Mouse (Mus musculus) brain, embryonic 14.5 days (tissue): ENCODE results near the gene Trappc12.

ENCODE experiments used
- CTCF ChIP-seq: fragments of 200-500 bp; IDR thresholded peaks from 2 replicates; pipeline ENCODE4 v1.5.1; 2012; ENCODE audit warnings: inconsistent platforms, mild to moderate bottlenecking, moderate library complexity, borderline replicate concordance; ENCODE audit not compliant: insufficient read depth, insufficient read length; ENCODE audit errors: extremely low read depth
- POLR2A ChIP-seq: fragments of 200-500 bp; IDR thresholded peaks from 2 replicates; pipeline ENCODE4 v1.6.1; 2012; ENCODE audit warnings: mild to moderate bottlenecking, inconsistent platforms, borderline replicate concordance; ENCODE audit not compliant: poor library complexity, insufficient read depth, insufficient read length, severe bottlenecking; ENCODE audit errors: extremely low read depth

- TF ChIP-seq CTCF (no peak), POLR2A (no peak)
Measured at GRCm38 (mm10) chr12:28686199-28686879, 63.9 kb downstream of the Trappc12 start.
